8 mouse cellular contexts compared by ENCODE assay signal in the genomic region with DNA sequence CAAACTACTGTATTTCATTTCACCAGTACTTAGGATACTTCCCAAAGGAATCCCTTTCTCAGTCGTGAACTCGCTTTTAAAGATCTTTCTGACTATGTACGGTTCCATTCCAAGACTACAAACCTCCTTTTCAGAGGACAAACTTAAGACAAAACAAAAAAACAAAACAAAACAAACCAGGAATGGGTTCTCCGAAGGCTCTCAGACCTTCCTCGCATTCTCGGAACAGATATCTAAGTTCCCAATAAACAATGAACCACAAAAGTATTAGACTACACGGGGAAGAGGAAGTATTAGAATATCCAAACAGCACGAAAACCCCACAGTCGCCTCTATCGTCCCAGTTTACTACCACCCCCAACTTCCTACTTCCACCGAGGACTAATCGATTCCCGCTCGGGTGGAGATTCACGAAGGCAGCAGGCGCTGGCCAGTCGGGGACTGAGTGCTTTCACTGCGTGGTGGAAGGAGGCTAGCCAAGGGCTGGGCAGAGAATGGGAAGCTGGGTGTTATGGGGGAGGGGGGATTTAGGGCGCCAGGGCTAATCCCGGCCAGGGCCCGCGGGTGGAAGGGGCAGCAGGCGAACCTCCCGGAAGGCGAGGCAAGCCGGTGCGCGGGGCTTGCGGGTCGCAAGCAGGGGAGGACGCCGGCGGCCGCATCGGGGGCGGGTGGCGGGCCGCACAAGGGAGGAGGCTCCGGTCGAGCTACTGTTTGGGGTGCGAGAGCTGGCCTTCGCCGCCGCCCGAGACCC. TPM values are rescaled to one million over a fixed set of nuclear protein-coding genes. Genes with fewer than 3 reads are reported as not detected.
DNase-seq lines count a peak whose midpoint lies in the region; ATAC-seq and TF ChIP-seq lines count a peak whose summit lies in the region.

No protein-coding gene starts in this region.

- peak overlapping the region; percentile 88 for H3K9ac ChIP-seq in forebrain, postnatal 0 days
- peak overlapping the region; percentile 94 for H3K9ac ChIP-seq in hindbrain, embryonic 15.5 days
- peak overlapping the region; percentile 84 for H3K9ac ChIP-seq in liver, adult 2 months (ENCODE audit: low read depth, low read length)
- H3K9ac ChIP-seq in midbrain, embryonic 16.5 days (ENCODE audit: low read depth, low read length), result peak overlapping the region; percentile 96

- peak overlapping the region; percentile 90 for H3K4me2 ChIP-seq in forebrain, postnatal 0 days (ENCODE audit: low read depth)
- peak overlapping the region; percentile 94 for H3K4me2 ChIP-seq in hindbrain, embryonic 15.5 days
- H3K4me2 ChIP-seq in midbrain, embryonic 16.5 days (ENCODE audit: low read length), result peak overlapping the region; percentile 90

- no peak for TF ChIP-seq CTCF in kidney, adult 2 months (conservative IDR thresholded peaks at IDR 0.05; ENCODE audit: insufficient read depth, insufficient read length, low read depth, low read length)
- no peak for TF ChIP-seq CTCF in bone marrow macrophage, adult 2 months (IDR thresholded peaks at IDR 0.05; ENCODE audit: low read depth, low read length)
- TF ChIP-seq CTCF in forebrain, postnatal 0 days (IDR thresholded peaks at IDR 0.05; ENCODE audit: low read depth), result no peak
- TF ChIP-seq CTCF in liver, adult 2 months (IDR thresholded peaks at IDR 0.05; ENCODE audit: low read depth, low read length), result no peak

- peak overlapping the region; percentile 79 for H3K27ac ChIP-seq in kidney, adult 2 months (ENCODE audit: insufficient read depth, low read depth, low read length)
- H3K27ac ChIP-seq in bone marrow macrophage, adult 2 months (ENCODE audit: insufficient read depth, low read depth, low read length), result peak overlapping the region; percentile 93
- H3K27ac ChIP-seq in forebrain, postnatal 0 days (ENCODE audit: low read depth, low read length), result peak overlapping the region; percentile 96
- H3K27ac ChIP-seq in hindbrain, embryonic 15.5 days (replicated peaks), result peak overlapping the region; percentile 98
- peak overlapping the region; percentile 92 for H3K27ac ChIP-seq in liver, adult 2 months (replicated peaks; ENCODE audit: insufficient read depth, low read depth, low read length)
- H3K27ac ChIP-seq in midbrain, embryonic 16.5 days (ENCODE audit: low read length), result peak overlapping the region; percentile 97

- no peaks in the 10 kb centered on the region for H3K9me3 ChIP-seq in forebrain, postnatal 0 days (ENCODE audit: low read length)
- H3K9me3 ChIP-seq in hindbrain, embryonic 15.5 days, result no peaks in the 10 kb centered on the region
- H3K9me3 ChIP-seq in midbrain, embryonic 16.5 days (replicated peaks; ENCODE audit: control insufficient read depth, low read length, poor library complexity, severe bottlenecking), result no peaks in the 10 kb centered on the region

- no peaks in the 10 kb centered on the region for H3K36me3 ChIP-seq in kidney, adult 2 months (ENCODE audit: control insufficient read depth, insufficient read depth, low read length)
- 0 out of 2 replicates have a peak, but pooled peaks cover under 1% of the 10 kb centered on the region for H3K36me3 ChIP-seq in forebrain, postnatal 0 days (ENCODE audit: insufficient read depth)
- H3K36me3 ChIP-seq in hindbrain, embryonic 15.5 days, result no peaks in the 10 kb centered on the region
- no peaks in the 10 kb centered on the region for H3K36me3 ChIP-seq in liver, adult 2 months (ENCODE audit: control insufficient read depth, insufficient read depth, low read length)
- H3K36me3 ChIP-seq in midbrain, embryonic 16.5 days (ENCODE audit: control insufficient read depth, insufficient read depth, low read length), result 0 out of 2 replicates have a peak, but pooled peaks cover 2% of the 10 kb centered on the region

- no peaks in the 10 kb centered on the region; the same call in 1 of the 2 replicates for H3K4me1 ChIP-seq in kidney, adult 2 months (ENCODE audit: control insufficient read depth, insufficient read depth, low read length)
- H3K4me1 ChIP-seq in bone marrow macrophage, adult 2 months (ENCODE audit: control insufficient read depth, insufficient read depth, low read length), result peaks cover 10% of the 10 kb centered on the region
- H3K4me1 ChIP-seq in forebrain, postnatal 0 days (ENCODE audit: insufficient read depth), result peaks cover 6% of the 10 kb centered on the region
- H3K4me1 ChIP-seq in hindbrain, embryonic 15.5 days (replicated peaks), result peaks cover 31% of the 10 kb centered on the region
- peaks cover 12% of the 10 kb centered on the region for H3K4me1 ChIP-seq in liver, adult 2 months (ENCODE audit: control insufficient read depth, insufficient read depth, low read length)
- H3K4me1 ChIP-seq in midbrain, embryonic 16.5 days (ENCODE audit: control insufficient read depth, insufficient read depth, low read length), result peaks cover 22% of the 10 kb centered on the region

- H3K27me3 ChIP-seq in kidney, adult 2 months (replicated peaks; ENCODE audit: control insufficient read depth, insufficient read depth, low read length), result no peaks in the 10 kb centered on the region
- no peaks in the 10 kb centered on the region for H3K27me3 ChIP-seq in forebrain, postnatal 0 days (ENCODE audit: insufficient read depth, low read length)
- no peaks in the 10 kb centered on the region for H3K27me3 ChIP-seq in hindbrain, embryonic 15.5 days
- H3K27me3 ChIP-seq in liver, adult 2 months (ENCODE audit: control insufficient read depth, insufficient read depth, low read length), result no peaks in the 10 kb centered on the region
- H3K27me3 ChIP-seq in midbrain, embryonic 16.5 days (ENCODE audit: control insufficient read depth, insufficient read depth, low read depth, low read length), result no peaks in the 10 kb centered on the region

- no peak for ATAC-seq in forebrain, postnatal 0 days
- ATAC-seq in hindbrain, embryonic 15.5 days (ENCODE audit: low FRiP score, low read depth), result peak; percentile 12; the same call in 1 of the 2 replicates
- ATAC-seq in midbrain, embryonic 16.5 days, result peak; percentile 19; the same call in 1 of the 2 replicates

- WGBS in kidney, adult 2 months, result 2% methylated on average over 43 of the region's 45 CpGs
- WGBS in forebrain, postnatal 0 days, result 3% methylated on average over 36 of the region's 45 CpGs
- 4% methylated on average over 34 of the region's 45 CpGs for WGBS in hindbrain, embryonic 15.5 days
- under 1% methylated on average over 44 of the region's 45 CpGs for WGBS in liver, adult 2 months
- whole genome bisulfite sequencing in midbrain, embryonic 16.5 days, result 2% methylated on average over 38 of the region's 45 CpGs

- H3K79me2 ChIP-seq in liver, adult 2 months (ENCODE audit: control insufficient read depth, insufficient read depth, low read length), result peaks cover 27% of the 10 kb centered on the region; the same call in 1 of the 2 replicates

- DNase-seq in kidney, adult 2 months, result peak; percentile 43
- DNase-seq in kidney, adult 18-20 months, result no peak
- peak; percentile 25 for DNase-seq in forebrain, postnatal 0 days
- DNase-seq in liver, adult 2 months (ENCODE audit: extremely low read depth, low read depth, low spot score), result peak; percentile 75
- DNase-seq in testis, postnatal 10 days (ENCODE audit: low spot score), result peak; percentile 72

- peak overlapping the region; percentile 73 for H3K4me3 ChIP-seq in kidney, adult 2 months (ENCODE audit: insufficient read depth, low read depth, low read length)
- H3K4me3 ChIP-seq in bone marrow macrophage, adult 2 months (ENCODE audit: insufficient read depth, low read length), result peak overlapping the region; percentile 90
- peak overlapping the region; percentile 98 for H3K4me3 ChIP-seq in forebrain, postnatal 0 days (ENCODE audit: low read depth, low read length)
- H3K4me3 ChIP-seq in hindbrain, embryonic 15.5 days, result peak overlapping the region; percentile 96
- peak overlapping the region; percentile 83 for H3K4me3 ChIP-seq in liver, adult 2 months (ENCODE audit: insufficient read depth, low read depth, low read length)
- peak overlapping the region; percentile 99 for H3K4me3 ChIP-seq in midbrain, embryonic 16.5 days (ENCODE audit: low read depth, low read length)

- no peak for TF ChIP-seq POLR2A in kidney, adult 2 months (IDR thresholded peaks at IDR 0.05; ENCODE audit: low read depth, low read length)
- no peak for TF ChIP-seq POLR2A in bone marrow macrophage, adult 2 months (IDR thresholded peaks at IDR 0.05; ENCODE audit: borderline replicate concordance, low read depth, low read length)
- 0 out of 2 replicates have a peak, but pooled peaks have one; percentile 26 for TF ChIP-seq POLR2A in liver, adult 2 months (IDR thresholded peaks at IDR 0.05; ENCODE audit: extremely low read depth, insufficient read depth, low read length)

RNA-seq across cellular contexts. Expression of gene Fbxl20, which starts 1.5 kb away (rescaled TPM):
- 15.3 and 17.4 TPM in 2 replicates for polyA plus RNA-seq in kidney, adult 2 months (2012; rRNA removed)
- 50.6 and 54.7 TPM in 2 replicates for polyA plus RNA-seq in bone marrow macrophage, adult 2 months (2012; ENCODE audit: insufficient read depth, insufficient read length, missing spikeins)
- total RNA-seq in forebrain, postnatal 0 days (2014; rRNA removed), result 22.9 and 23.4 TPM in 2 replicates
- 9.1 and 12.5 TPM in 2 replicates for polyA plus RNA-seq in forebrain, postnatal 0 days (2015; fragmentation: Nextera tagmentation; extraction: Ambion mirVana)
- 23.9 and 27.5 TPM in 2 replicates for polyA plus RNA-seq in hindbrain, embryonic 15.5 days (2015; fragmentation: Nextera tagmentation; extraction: Ambion mirVana)
- 15.1 and 16.7 TPM in 2 replicates for total RNA-seq in liver, adult 2 months (2014; rRNA removed)
- 8.7 and 12.3 TPM in 2 replicates for polyA plus RNA-seq in liver, adult 2 months (2012; rRNA removed)
- 25.5 and 30.7 TPM in 2 replicates for polyA plus RNA-seq in midbrain, embryonic 16.5 days (2015; fragmentation: Nextera tagmentation; extraction: Ambion mirVana)

RNA-seq across cellular contexts. Expression of gene Med1, which starts 44.4 kb away (rescaled TPM):
- polyA plus RNA-seq in kidney, adult 2 months (2012; rRNA removed), result 11.8 and 13.0 TPM in 2 replicates
- polyA plus RNA-seq in bone marrow macrophage, adult 2 months (2012; ENCODE audit: insufficient read depth, insufficient read length, missing spikeins), result 32.5 and 32.7 TPM in 2 replicates
- 30.2 and 35.5 TPM in 2 replicates for total RNA-seq in forebrain, postnatal 0 days (2014; rRNA removed)
- 44.9 and 56.4 TPM in 2 replicates for polyA plus RNA-seq in forebrain, postnatal 0 days (2015; fragmentation: Nextera tagmentation; extraction: Ambion mirVana)
- 55.3 and 56.0 TPM in 2 replicates for polyA plus RNA-seq in hindbrain, embryonic 15.5 days (2015; fragmentation: Nextera tagmentation; extraction: Ambion mirVana)
- total RNA-seq in liver, adult 2 months (2014; rRNA removed), result 10.0 and 12.9 TPM in 2 replicates
- 5.3 and 5.6 TPM in 2 replicates for polyA plus RNA-seq in liver, adult 2 months (2012; rRNA removed)
- polyA plus RNA-seq in midbrain, embryonic 16.5 days (2015; fragmentation: Nextera tagmentation; extraction: Ambion mirVana), result 53.0 and 62.5 TPM in 2 replicates

RNA-seq across cellular contexts. Expression of gene Cdk12, which starts 54.1 kb away (rescaled TPM):
- polyA plus RNA-seq in kidney, adult 2 months (2012; rRNA removed), result 11.4 and 12.0 TPM in 2 replicates
- polyA plus RNA-seq in bone marrow macrophage, adult 2 months (2012; ENCODE audit: insufficient read depth, insufficient read length, missing spikeins), result 26.5 and 29.6 TPM in 2 replicates
- total RNA-seq in forebrain, postnatal 0 days (2014; rRNA removed), result 35.5 and 36.0 TPM in 2 replicates
- polyA plus RNA-seq in forebrain, postnatal 0 days (2015; fragmentation: Nextera tagmentation; extraction: Ambion mirVana), result 2.8 and 4.5 TPM in 2 replicates
- 8.4 and 8.9 TPM in 2 replicates for polyA plus RNA-seq in hindbrain, embryonic 15.5 days (2015; fragmentation: Nextera tagmentation; extraction: Ambion mirVana)
- total RNA-seq in liver, adult 2 months (2014; rRNA removed), result 19.5 and 20.3 TPM in 2 replicates
- polyA plus RNA-seq in liver, adult 2 months (2012; rRNA removed), result 5.8 and 7.9 TPM in 2 replicates
- 6.9 and 8.3 TPM in 2 replicates for polyA plus RNA-seq in midbrain, embryonic 16.5 days (2015; fragmentation: Nextera tagmentation; extraction: Ambion mirVana)
